Mouse (Mus musculus): ENCODE data around the gene Mepe. TPM values are rescaled to one million over a fixed set of nuclear protein-coding genes. Genes with fewer than 3 reads are reported as not detected.

The Mepe gene
- total and polyA plus RNA-seq, 2 experiments from 2014 or later, result 0.14 TPM; not detected in 1

- Histone ChIP-seq H3K36me3 (ENCODE audit: insufficient read depth) (no peaks in the 10 kb centered on the region), H3K27me3 (ENCODE audit: insufficient read depth, low read length) (no peaks in the 10 kb centered on the region), H3K4me2 (ENCODE audit: low read depth) (no peak overlapping the region), H3K27ac (ENCODE audit: low read depth, low read length) (no peak overlapping the region), H3K9me3 (ENCODE audit: low read length) (no peaks in the 10 kb centered on the region), H3K4me3 (ENCODE audit: low read depth, low read length) (no peak overlapping the region), H3K9ac (no peak overlapping the region), H3K4me1 (ENCODE audit: insufficient read depth) (no peaks in the 10 kb centered on the region)
- DNase-seq (no peak), ATAC-seq (no peak)
- TF ChIP-seq CTCF (IDR thresholded peaks at IDR 0.05; ENCODE audit: low read depth), result no peak
- 88% methylated on average over 4 of the region's 4 CpGs for WGBS
These were observed 46.2 kb downstream of the Mepe start for GRCm38 (mm10) chr5:104371284-104371683.

- 86% methylated on average over 4 of the region's 4 CpGs for WGBS
- no peak overlapping the region for H3K4me2 ChIP-seq (ENCODE audit: low read depth)
- DNase-seq, result no peak
These were observed 48.6 kb downstream of the Mepe start for GRCm38 (mm10) chr5:104373648-104374307.

GRCm38 (mm10) chr5:104374308-104374660, 49.2 kb downstream of the Mepe start:
- Histone ChIP-seq H3K27ac (ENCODE audit: low read depth, low read length) (no peak overlapping the region), H3K4me1 (ENCODE audit: insufficient read depth) (no peaks in the 10 kb centered on the region), H3K36me3 (ENCODE audit: insufficient read depth) (no peaks in the 10 kb centered on the region), H3K9ac (no peak overlapping the region), H3K27me3 (ENCODE audit: insufficient read depth, low read length) (no peaks in the 10 kb centered on the region), H3K9me3 (ENCODE audit: low read length) (no peaks in the 10 kb centered on the region), H3K4me3 (ENCODE audit: low read depth, low read length) (no peak overlapping the region), H3K4me2 (ENCODE audit: low read depth) (no peak overlapping the region)
- DNase-seq (no peak), ATAC-seq (no peak)
- WGBS, result 76% methylated on average over 6 of the region's 6 CpGs
- TF ChIP-seq CTCF (IDR thresholded peaks at IDR 0.05; ENCODE audit: low read depth), result no peak

More at GRCm38 (mm10) chr5:104373648-104374307, 48.6 kb downstream of the Mepe start:
- H3K27ac ChIP-seq (ENCODE audit: low read depth, low read length), result no peak overlapping the region
- no peak overlapping the region for H3K9ac ChIP-seq
- H3K4me3 ChIP-seq (ENCODE audit: low read depth, low read length), result no peak overlapping the region
- no peak for ATAC-seq
- no peak for TF ChIP-seq CTCF (IDR thresholded peaks at IDR 0.05; ENCODE audit: low read depth)
- H3K4me1 ChIP-seq (ENCODE audit: insufficient read depth), result no peaks in the 10 kb centered on the region
- H3K36me3 ChIP-seq (ENCODE audit: insufficient read depth), result no peaks in the 10 kb centered on the region
- no peaks in the 10 kb centered on the region for H3K9me3 ChIP-seq (ENCODE audit: low read length)
- no peaks in the 10 kb centered on the region for H3K27me3 ChIP-seq (ENCODE audit: insufficient read depth, low read length)

DNA sequence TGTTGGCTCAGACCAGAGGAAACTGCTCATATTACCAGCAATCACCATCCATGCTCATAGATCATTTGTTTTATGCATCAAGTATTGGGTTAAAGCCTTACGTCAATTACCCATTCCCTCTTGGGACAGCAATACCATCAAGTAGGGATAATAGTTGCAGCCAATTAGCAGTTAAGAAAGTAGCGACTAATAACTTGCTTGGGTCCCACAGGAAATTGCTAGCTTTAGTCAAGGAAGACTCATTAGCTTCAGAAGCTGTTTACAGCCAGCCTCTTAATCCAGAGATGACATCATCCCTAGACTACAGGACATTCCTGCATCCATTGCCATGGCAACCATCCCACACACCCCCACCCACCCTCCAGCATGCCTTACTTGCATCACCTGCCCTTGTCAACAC, 50.0 kb downstream of the Mepe start:
- no peaks in the 10 kb centered on the region for H3K4me1 ChIP-seq (ENCODE audit: insufficient read depth)
- H3K4me2 ChIP-seq (ENCODE audit: low read depth), result no peak overlapping the region
- no peak overlapping the region for H3K4me3 ChIP-seq (ENCODE audit: low read depth, low read length)
- DNase-seq (no peak), ATAC-seq (no peak)
- no peaks in the 10 kb centered on the region for H3K27me3 ChIP-seq (ENCODE audit: insufficient read depth, low read length)
- no peak for TF ChIP-seq CTCF (IDR thresholded peaks at IDR 0.05; ENCODE audit: low read depth)
- no peaks in the 10 kb centered on the region for H3K36me3 ChIP-seq (ENCODE audit: insufficient read depth)
- WGBS, result 36% methylated on average over 2 of the region's 2 CpGs
- H3K9me3 ChIP-seq (ENCODE audit: low read length), result no peaks in the 10 kb centered on the region
- no peak overlapping the region for H3K9ac ChIP-seq
- no peak overlapping the region for H3K27ac ChIP-seq (ENCODE audit: low read depth, low read length)

DNA sequence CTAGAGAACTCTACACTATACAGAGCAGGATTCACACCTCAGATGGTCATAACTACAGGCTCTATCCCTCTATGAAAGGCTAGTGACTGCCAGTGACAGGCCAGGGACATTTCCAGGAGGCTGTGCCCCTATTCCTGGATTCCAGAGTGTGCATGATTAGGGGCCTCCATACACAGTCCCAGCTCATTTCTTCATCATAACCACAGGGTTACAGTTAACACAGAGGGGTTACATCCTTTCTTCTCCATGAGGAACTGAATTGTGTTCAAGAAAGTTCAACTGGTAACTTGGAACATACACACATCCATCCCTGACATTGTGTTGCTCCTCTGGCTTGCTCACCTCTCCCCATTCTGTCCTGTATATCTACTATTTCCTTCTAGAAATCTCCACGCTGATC, 51.8 kb downstream of the Mepe start:
- WGBS, result 97% methylated on average over 1 of the region's 1 CpGs
- Histone ChIP-seq H3K27ac (ENCODE audit: low read depth, low read length) (no peak overlapping the region), H3K4me1 (ENCODE audit: insufficient read depth) (no peaks in the 10 kb centered on the region), H3K27me3 (ENCODE audit: insufficient read depth, low read length) (no peaks in the 10 kb centered on the region), H3K4me2 (ENCODE audit: low read depth) (no peak overlapping the region), H3K4me3 (ENCODE audit: low read depth, low read length) (no peak overlapping the region), H3K9ac (no peak overlapping the region), H3K9me3 (ENCODE audit: low read length) (no peaks in the 10 kb centered on the region), H3K36me3 (ENCODE audit: insufficient read depth) (no peaks in the 10 kb centered on the region)
- ATAC-seq (no peak), DNase-seq (no peak)
- TF ChIP-seq CTCF (IDR thresholded peaks at IDR 0.05; ENCODE audit: low read depth), result no peak

DNA sequence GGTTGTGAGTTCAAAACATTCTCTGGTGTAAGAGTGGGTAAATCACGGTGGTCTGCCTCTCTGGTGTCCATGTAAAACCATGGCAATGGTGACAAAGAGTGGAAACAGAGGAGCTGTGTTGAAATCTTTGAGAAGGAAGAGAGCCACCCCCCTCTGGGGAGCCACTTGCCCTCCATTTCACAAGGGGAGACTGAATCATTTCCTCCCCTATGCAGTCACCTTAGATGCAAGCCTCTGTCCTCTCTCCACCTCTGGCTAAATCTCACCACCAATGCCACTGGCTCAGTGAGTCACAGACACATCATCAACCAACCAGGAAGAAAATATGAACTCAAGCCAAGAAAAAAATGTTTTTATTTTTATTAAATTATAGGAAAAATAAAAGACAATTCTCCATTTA, 55.4 kb downstream of the Mepe start:
- Histone ChIP-seq H3K27me3 (ENCODE audit: insufficient read depth, low read length) (no peaks in the 10 kb centered on the region), H3K9ac (no peak overlapping the region), H3K4me3 (ENCODE audit: low read depth, low read length) (no peak overlapping the region), H3K9me3 (ENCODE audit: low read length) (no peaks in the 10 kb centered on the region), H3K4me1 (ENCODE audit: insufficient read depth) (no peaks in the 10 kb centered on the region), H3K27ac (ENCODE audit: low read depth, low read length) (no peak overlapping the region), H3K4me2 (ENCODE audit: low read depth) (no peak overlapping the region), H3K36me3 (ENCODE audit: insufficient read depth) (no peaks in the 10 kb centered on the region)
- ATAC-seq, result no peak
- WGBS, result 95% methylated on average over 1 of the region's 1 CpGs
- no peak for DNase-seq
- TF ChIP-seq CTCF (IDR thresholded peaks at IDR 0.05; ENCODE audit: low read depth), result no peak

GRCm38 (mm10) chr5:104381671-104382070, 56.5 kb downstream of the Mepe start:
- TF ChIP-seq CTCF (IDR thresholded peaks at IDR 0.05; ENCODE audit: low read depth), result no peak
- no peaks in the 10 kb centered on the region for H3K4me1 ChIP-seq (ENCODE audit: insufficient read depth)
- H3K4me3 ChIP-seq (ENCODE audit: low read depth, low read length), result no peak overlapping the region
- ATAC-seq, result no peak
- H3K4me2 ChIP-seq (ENCODE audit: low read depth), result no peak overlapping the region
- WGBS, result 84% methylated on average over 3 of the region's 7 CpGs
- H3K36me3 ChIP-seq (ENCODE audit: insufficient read depth), result no peaks in the 10 kb centered on the region
- H3K9ac ChIP-seq, result no peak overlapping the region
- no peak overlapping the region for H3K27ac ChIP-seq (ENCODE audit: low read depth, low read length)
- no peaks in the 10 kb centered on the region for H3K9me3 ChIP-seq (ENCODE audit: low read length)
- DNase-seq, result no peak
- H3K27me3 ChIP-seq (ENCODE audit: insufficient read depth, low read length), result no peaks in the 10 kb centered on the region
